Mouse (Mus musculus) bone marrow macrophage, adult 2 months (primary cell): Measurements from ENCODE around the gene Tbxas1. TPM values are rescaled to one million over a fixed set of nuclear protein-coding genes. Genes with fewer than 3 reads are reported as not detected.

Source experiments
- H3K27ac ChIP-seq: 2 replicates; pipeline ENCODE4 v1.5.1; 2012; ENCODE audit warnings: low read depth, low read length; ENCODE audit not compliant: insufficient read depth
- H3K4me1 ChIP-seq: 2 replicates; pipeline ENCODE4 v1.6.1; 2012; ENCODE audit warnings: low read length; ENCODE audit not compliant: control insufficient read depth, insufficient read depth
- H3K4me3 ChIP-seq: 2 replicates; pipeline ENCODE4 v1.5.1; 2012; ENCODE audit warnings: mild to moderate bottlenecking, low read length, moderate library complexity; ENCODE audit not compliant: insufficient read depth
- CTCF ChIP-seq: IDR thresholded peaks from 2 replicates; pipeline ENCODE4 v1.5.1; 2012; ENCODE audit warnings: low read depth, mild to moderate bottlenecking, low read length, moderate library complexity
- POLR2A ChIP-seq: IDR thresholded peaks from 2 replicates; pipeline ENCODE4 v1.6.1; 2012; ENCODE audit warnings: mild to moderate bottlenecking, low read depth, low read length, borderline replicate concordance
- polyA plus RNA-seq: library from polyadenylated mRNA; stranded (reverse); fragments of >200 nt; gene quantifications from 2 replicates; pipeline ENCODE4 v1.2.4, GENCODE M21; 2012; ENCODE audit not compliant: missing spikeins, insufficient read depth, insufficient read length

Tbxas1 gene
- polyA plus RNA-seq, 1 experiment, result 115 TPM

GRCm38 (mm10) chr6:38976355-38976754, 101.2 kb downstream of the Tbxas1 start:
- peak overlapping the region; percentile 27 for H3K27ac ChIP-seq
- H3K4me3 ChIP-seq, result no peak overlapping the region
- H3K4me1 ChIP-seq, result peaks cover 36% of the 10 kb centered on the region
- TF ChIP-seq POLR2A (no peak), CTCF (no peak)

- peaks cover 27% of the 10 kb centered on the region for H3K4me1 ChIP-seq
- no peak overlapping the region for H3K4me3 ChIP-seq
- H3K27ac ChIP-seq, result no peak overlapping the region
- TF ChIP-seq CTCF, result no peak
- no peak for TF ChIP-seq POLR2A
Measured at GRCm38 (mm10) chr6:38980921-38981715, 105.9 kb downstream of the Tbxas1 start.

GRCm38 (mm10) chr6:38982071-38982470, 106.9 kb downstream of the Tbxas1 start:
- no peak for TF ChIP-seq CTCF
- Histone ChIP-seq H3K4me1 (peaks cover 24% of the 10 kb centered on the region), H3K27ac (peak overlapping the region; percentile 30), H3K4me3 (no peak overlapping the region)

- Histone ChIP-seq H3K27ac (peak overlapping the region; percentile 30; the same call in 1 of the 2 replicates), H3K4me1 (peaks cover 24% of the 10 kb centered on the region), H3K4me3 (no peak overlapping the region)
- TF ChIP-seq CTCF (no peak), POLR2A (no peak)
Measured at GRCm38 (mm10) chr6:38982656-38983055, 107.5 kb downstream of the Tbxas1 start.

- Histone ChIP-seq H3K4me3 (no peak overlapping the region), H3K4me1 (peaks cover 24% of the 10 kb centered on the region), H3K27ac (no peak overlapping the region)
- TF ChIP-seq POLR2A (no peak), CTCF (no peak)
Measured at GRCm38 (mm10) chr6:38983060-38983459, 107.9 kb downstream of the Tbxas1 start.

- no peak for TF ChIP-seq POLR2A
- no peak for TF ChIP-seq CTCF
- no peak overlapping the region for H3K27ac ChIP-seq
- H3K4me1 ChIP-seq, result peaks cover 21% of the 10 kb centered on the region
- no peak overlapping the region for H3K4me3 ChIP-seq
Measured at GRCm38 (mm10) chr6:38984626-38985025, 109.4 kb downstream of the Tbxas1 start.

GRCm38 (mm10) chr6:38986641-38987040, 111.4 kb downstream of the Tbxas1 start:
- H3K4me1 ChIP-seq, result peaks cover 16% of the 10 kb centered on the region
- no peak overlapping the region for H3K4me3 ChIP-seq
- no peak for TF ChIP-seq CTCF
- TF ChIP-seq POLR2A, result no peak
- no peak overlapping the region for H3K27ac ChIP-seq

GRCm38 (mm10) chr6:38992016-38992415, 116.8 kb downstream of the Tbxas1 start:
- H3K4me1 ChIP-seq, result peaks cover 18% of the 10 kb centered on the region
- H3K27ac ChIP-seq, result no peak overlapping the region
- TF ChIP-seq POLR2A, result no peak
- TF ChIP-seq CTCF, result no peak
- no peak overlapping the region for H3K4me3 ChIP-seq

GRCm38 (mm10) chr6:38995774-38996173, 120.6 kb downstream of the Tbxas1 start:
- Histone ChIP-seq H3K4me3 (no peak overlapping the region), H3K27ac (no peak overlapping the region), H3K4me1 (peaks cover 18% of the 10 kb centered on the region)
- no peak for TF ChIP-seq POLR2A
- TF ChIP-seq CTCF, result no peak

- Histone ChIP-seq H3K4me3 (no peak overlapping the region), H3K4me1 (peaks cover 12% of the 10 kb centered on the region), H3K27ac (no peak overlapping the region)
- TF ChIP-seq POLR2A (no peak), CTCF (no peak)
Measured at GRCm38 (mm10) chr6:38997838-38998237, 122.6 kb downstream of the Tbxas1 start.
